Mouse (Mus musculus): Measurements from ENCODE around the gene Lgals2.

Gene Lgals2

GRCm38 (mm10) chr15:78815314-78816073 lies 39.8 kb downstream of the Lgals2 start:
- DNase-seq (ENCODE audit: low spot score), result no peak

- DNase-seq (ENCODE audit: low spot score), result no peak
Observed at GRCm38 (mm10) chr15:78813603-78814002, 41.7 kb downstream of the Lgals2 start.

GRCm38 (mm10) chr15:78810146-78810545 lies 45.2 kb downstream of the Lgals2 start:
- peak; percentile 24 for DNase-seq (ENCODE audit: low spot score)

GRCm38 (mm10) chr15:78809739-78810138 lies 45.6 kb downstream of the Lgals2 start:
- no peak for DNase-seq (ENCODE audit: low spot score)

GRCm38 (mm10) chr15:78808980-78809379 lies 46.3 kb downstream of the Lgals2 start:
- DNase-seq (ENCODE audit: low spot score), result no peak

GRCm38 (mm10) chr15:78807141-78807540 lies 48.2 kb downstream of the Lgals2 start:
- no peak for DNase-seq (ENCODE audit: low spot score)

- DNase-seq (ENCODE audit: low spot score), result no peak
Observed at GRCm38 (mm10) chr15:78806614-78807013, 48.7 kb downstream of the Lgals2 start.

GRCm38 (mm10) chr15:78805351-78805750 lies 50.0 kb downstream of the Lgals2 start:
- no peak for DNase-seq (ENCODE audit: low spot score)

- no peak for DNase-seq (ENCODE audit: low spot score)
Observed at GRCm38 (mm10) chr15:78804326-78804725, 51.0 kb downstream of the Lgals2 start.

GRCm38 (mm10) chr15:78803499-78803900 lies 51.8 kb downstream of the Lgals2 start:
- no peak for DNase-seq (ENCODE audit: low spot score)

- peak; percentile 32 for DNase-seq (ENCODE audit: low spot score)
Observed at GRCm38 (mm10) chr15:78802776-78803391, 52.4 kb downstream of the Lgals2 start, which contains the start of gene Card10. TSS of gene Card10 (minus strand) at chr15:78803042.

- peak; percentile 45 for DNase-seq (ENCODE audit: low spot score)
Observed at GRCm38 (mm10) chr15:78801971-78802741, 53.2 kb downstream of the Lgals2 start.

- DNase-seq (ENCODE audit: low spot score), result no peak
Observed at GRCm38 (mm10) chr15:78801571-78801970, 53.8 kb downstream of the Lgals2 start.
